Mouse (Mus musculus): ENCODE results near the gene Sptbn2. TPM values are rescaled to one million over a fixed set of nuclear protein-coding genes. Genes with fewer than 3 reads are reported as not detected.

The Sptbn2 gene
- total and polyA plus RNA-seq, 3 experiments, result 0.20 to 0.27 (median 0.23) TPM

GRCm38 (mm10) chr19:4717281-4717680 lies 6.3 kb downstream of the Sptbn2 start:
- Histone ChIP-seq H3K9ac (ENCODE audit: low read depth, low read length) (no peak overlapping the region), H3K36me3 (ENCODE audit: control insufficient read depth, insufficient read depth, low read length) (no peaks in the 10 kb centered on the region), H3K4me1 (ENCODE audit: control insufficient read depth, insufficient read depth, low read length) (no peaks in the 10 kb centered on the region), H3K27me3 (ENCODE audit: control insufficient read depth, insufficient read depth, low read length) (peaks cover 4% of the 10 kb centered on the region; the same call in 1 of the 2 replicates), H3K79me2 (replicated peaks; ENCODE audit: control insufficient read depth, insufficient read depth, low read length) (no peaks in the 10 kb centered on the region), H3K4me3 (no peak overlapping the region), H3K27ac (no peak overlapping the region)
- no peak for TF ChIP-seq CTCF (IDR thresholded peaks at IDR 0.05)
- no peak for TF ChIP-seq POLR2A (IDR thresholded peaks at IDR 0.05; ENCODE audit: insufficient read depth, low read depth, low read length)
- no peak for TF ChIP-seq EP300 (IDR thresholded peaks at IDR 0.05; ENCODE audit: insufficient read depth, low read depth, low read length)
- intact Hi-C loops (cut with DNase I), result no loop called here
- no peak for DNase-seq
- WGBS, result 92% methylated on average over 2 of the region's 2 CpGs

GRCm38 (mm10) chr19:4718716-4719115 lies 7.7 kb downstream of the Sptbn2 start:
- H3K79me2 ChIP-seq (replicated peaks; ENCODE audit: control insufficient read depth, insufficient read depth, low read length), result no peaks in the 10 kb centered on the region
- no peak overlapping the region for H3K4me3 ChIP-seq
- no peaks in the 10 kb centered on the region for H3K36me3 ChIP-seq (ENCODE audit: control insufficient read depth, insufficient read depth, low read length)
- peaks cover 2% of the 10 kb centered on the region; the same call in 1 of the 2 replicates for H3K27me3 ChIP-seq (ENCODE audit: control insufficient read depth, insufficient read depth, low read length)
- TF ChIP-seq EP300 (IDR thresholded peaks at IDR 0.05; ENCODE audit: insufficient read depth, low read depth, low read length), result no peak
- TF ChIP-seq CTCF (IDR thresholded peaks at IDR 0.05), result no peak
- no peak for TF ChIP-seq POLR2A (IDR thresholded peaks at IDR 0.05; ENCODE audit: insufficient read depth, low read depth, low read length)
- H3K27ac ChIP-seq, result no peak overlapping the region
- 28% methylated on average over 12 of the region's 12 CpGs for WGBS
- no peak for DNase-seq
- H3K4me1 ChIP-seq (ENCODE audit: control insufficient read depth, insufficient read depth, low read length), result no peaks in the 10 kb centered on the region
- H3K9ac ChIP-seq (ENCODE audit: low read depth, low read length), result no peak overlapping the region
- intact Hi-C loops (cut with DNase I), result no loop called here

GRCm38 (mm10) chr19:4719351-4719764 lies 8.4 kb downstream of the Sptbn2 start:
- no peak for TF ChIP-seq POLR2A (IDR thresholded peaks at IDR 0.05; ENCODE audit: insufficient read depth, low read depth, low read length)
- TF ChIP-seq CTCF (IDR thresholded peaks at IDR 0.05), result no peak
- no peak for TF ChIP-seq EP300 (IDR thresholded peaks at IDR 0.05; ENCODE audit: insufficient read depth, low read depth, low read length)
- 29% methylated on average over 5 of the region's 5 CpGs for WGBS
- intact Hi-C loops (cut with DNase I), result no loop called here

GRCm38 (mm10) chr19:4720112-4720511 lies 9.1 kb downstream of the Sptbn2 start:
- 81% methylated on average over 15 of the region's 15 CpGs for WGBS
- TF ChIP-seq CTCF (IDR thresholded peaks at IDR 0.05), result no peak
- TF ChIP-seq POLR2A (IDR thresholded peaks at IDR 0.05; ENCODE audit: insufficient read depth, low read depth, low read length), result no peak
- no peak for TF ChIP-seq EP300 (IDR thresholded peaks at IDR 0.05; ENCODE audit: insufficient read depth, low read depth, low read length)
- H3K79me2 ChIP-seq (replicated peaks; ENCODE audit: control insufficient read depth, insufficient read depth, low read length), result no peaks in the 10 kb centered on the region
- H3K27me3 ChIP-seq (ENCODE audit: control insufficient read depth, insufficient read depth, low read length), result no peaks in the 10 kb centered on the region; the same call in 1 of the 2 replicates
- no peaks in the 10 kb centered on the region for H3K4me1 ChIP-seq (ENCODE audit: control insufficient read depth, insufficient read depth, low read length)
- H3K36me3 ChIP-seq (ENCODE audit: control insufficient read depth, insufficient read depth, low read length), result no peaks in the 10 kb centered on the region
- H3K9ac ChIP-seq (ENCODE audit: low read depth, low read length), result no peak overlapping the region
- no peak for DNase-seq
- H3K27ac ChIP-seq, result no peak overlapping the region
- H3K4me3 ChIP-seq, result no peak overlapping the region
- intact Hi-C loops (cut with DNase I), result no loop called here

More at GRCm38 (mm10) chr19:4719351-4719764, 8.4 kb downstream of the Sptbn2 start:
- H3K79me2 ChIP-seq (replicated peaks; ENCODE audit: control insufficient read depth, insufficient read depth, low read length), result no peaks in the 10 kb centered on the region
- H3K27me3 ChIP-seq (ENCODE audit: control insufficient read depth, insufficient read depth, low read length), result peaks cover 1% of the 10 kb centered on the region; the same call in 1 of the 2 replicates
- H3K9ac ChIP-seq (ENCODE audit: low read depth, low read length), result no peak overlapping the region
- no peaks in the 10 kb centered on the region for H3K4me1 ChIP-seq (ENCODE audit: control insufficient read depth, insufficient read depth, low read length)
- H3K27ac ChIP-seq, result no peak overlapping the region
- DNase-seq, result no peak
- no peak overlapping the region for H3K4me3 ChIP-seq
- no peaks in the 10 kb centered on the region for H3K36me3 ChIP-seq (ENCODE audit: control insufficient read depth, insufficient read depth, low read length)

- whole genome bisulfite sequencing, result 16% methylated on average over 11 of the region's 11 CpGs
- H3K9ac ChIP-seq (ENCODE audit: low read depth, low read length), result no peak overlapping the region
- no peak overlapping the region for H3K27ac ChIP-seq
- TF ChIP-seq POLR2A (IDR thresholded peaks at IDR 0.05; ENCODE audit: insufficient read depth, low read depth, low read length) (no peak), CTCF (IDR thresholded peaks at IDR 0.05) (no peak), EP300 (IDR thresholded peaks at IDR 0.05; ENCODE audit: insufficient read depth, low read depth, low read length) (no peak)
- H3K27me3 ChIP-seq (ENCODE audit: control insufficient read depth, insufficient read depth, low read length), result no peaks in the 10 kb centered on the region; the same call in 1 of the 2 replicates
- DNase-seq, result no peak
- H3K4me1 ChIP-seq (ENCODE audit: control insufficient read depth, insufficient read depth, low read length), result no peaks in the 10 kb centered on the region
- intact Hi-C loops (cut with DNase I), result no loop called here
- H3K36me3 ChIP-seq (ENCODE audit: control insufficient read depth, insufficient read depth, low read length), result no peaks in the 10 kb centered on the region
- H3K79me2 ChIP-seq (replicated peaks; ENCODE audit: control insufficient read depth, insufficient read depth, low read length), result no peaks in the 10 kb centered on the region
- H3K4me3 ChIP-seq, result no peak overlapping the region
These were observed 9.8 kb downstream of the Sptbn2 start for GRCm38 (mm10) chr19:4720671-4721244.

GRCm38 (mm10) chr19:4729186-4729585 lies 18.2 kb downstream of the Sptbn2 start:
- no peak overlapping the region for H3K9ac ChIP-seq (ENCODE audit: low read depth, low read length)
- H3K4me3 ChIP-seq, result no peak overlapping the region
- no peaks in the 10 kb centered on the region for H3K4me1 ChIP-seq (ENCODE audit: control insufficient read depth, insufficient read depth, low read length)
- no peaks in the 10 kb centered on the region for H3K27me3 ChIP-seq (ENCODE audit: control insufficient read depth, insufficient read depth, low read length)
- no peak for TF ChIP-seq EP300 (IDR thresholded peaks at IDR 0.05; ENCODE audit: insufficient read depth, low read depth, low read length)
- TF ChIP-seq POLR2A (IDR thresholded peaks at IDR 0.05; ENCODE audit: insufficient read depth, low read depth, low read length), result no peak
- no peak for TF ChIP-seq CTCF (IDR thresholded peaks at IDR 0.05)
- no peak for DNase-seq
- 66% methylated on average over 9 of the region's 9 CpGs for WGBS
- no peaks in the 10 kb centered on the region for H3K79me2 ChIP-seq (replicated peaks; ENCODE audit: control insufficient read depth, insufficient read depth, low read length)
- no peak overlapping the region for H3K27ac ChIP-seq
- intact Hi-C loops (cut with DNase I), result no loop called here
- no peaks in the 10 kb centered on the region for H3K36me3 ChIP-seq (ENCODE audit: control insufficient read depth, insufficient read depth, low read length)
